Mouse (Mus musculus): ENCODE measurements at regions not wholly inside any gene's neighbourhood (a gene's known extent, or its start where the extent isn't known, plus 50 kb on each side); places are given as distances from the start of the nearest gene placed in this dataset.
"Not testable (repeated sequence)": the region's sequence is repeated elsewhere in the genome, so short reads cannot be mapped to it uniquely, and the experiment has no call there.

- no peak for DNase-seq
Observed at GRCm38 (mm10) chr6:16765354-16765753, 132.9 kb downstream of the Tfec start.

DNA sequence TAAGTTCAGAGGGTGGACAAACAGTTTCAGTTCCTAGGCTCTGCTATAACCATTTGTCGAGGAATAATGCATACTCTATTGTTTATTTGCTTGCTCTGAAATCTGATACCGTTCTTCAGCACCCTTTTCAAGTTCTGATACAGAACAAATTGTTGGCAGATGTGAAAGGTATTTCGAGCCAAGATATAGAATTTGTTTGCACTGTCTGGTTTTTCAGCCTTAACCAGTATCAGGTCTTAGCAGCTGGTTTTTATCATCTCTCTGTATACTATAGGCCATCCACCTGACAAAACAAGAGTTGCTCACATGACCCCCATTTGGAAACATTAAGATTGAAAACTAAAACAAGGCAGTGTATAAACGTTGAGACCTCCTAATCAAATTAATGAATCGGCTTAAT is 133.5 kb downstream of the Tfec start:
- DNase-seq = no peak

GRCm38 (mm10) chr6:16755044-16755443 is 143.2 kb downstream of the Tfec start:
- DNase-seq = not testable (repeated sequence)

GRCm38 (mm10) chr6:16733184-16733583 is 165.1 kb downstream of the Tfec start:
- DNase-seq = no peak

DNA sequence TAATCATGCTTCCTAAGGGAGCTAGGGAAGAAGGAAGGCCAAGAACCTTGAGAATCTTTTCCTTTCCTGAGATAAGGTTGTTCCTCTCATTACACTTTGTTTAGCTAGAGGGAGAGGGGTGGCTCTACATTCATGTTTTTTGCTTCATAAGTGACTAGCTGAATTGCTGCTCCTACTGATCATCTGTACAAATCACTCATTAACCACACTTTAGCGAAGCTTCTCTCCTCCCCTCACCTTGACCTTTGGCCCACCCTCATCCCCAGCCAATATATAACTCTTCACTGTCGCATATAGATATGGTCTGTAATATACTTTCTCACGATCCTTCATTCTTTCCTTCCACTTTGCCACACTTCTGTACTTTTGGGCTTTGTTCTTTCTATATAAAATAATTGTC is 166.1 kb downstream of the Tfec start:
- DNase-seq = no peak

GRCm38 (mm10) chr6:16727256-16727890 is 170.9 kb downstream of the Tfec start:
- DNase-seq = no peak

DNA sequence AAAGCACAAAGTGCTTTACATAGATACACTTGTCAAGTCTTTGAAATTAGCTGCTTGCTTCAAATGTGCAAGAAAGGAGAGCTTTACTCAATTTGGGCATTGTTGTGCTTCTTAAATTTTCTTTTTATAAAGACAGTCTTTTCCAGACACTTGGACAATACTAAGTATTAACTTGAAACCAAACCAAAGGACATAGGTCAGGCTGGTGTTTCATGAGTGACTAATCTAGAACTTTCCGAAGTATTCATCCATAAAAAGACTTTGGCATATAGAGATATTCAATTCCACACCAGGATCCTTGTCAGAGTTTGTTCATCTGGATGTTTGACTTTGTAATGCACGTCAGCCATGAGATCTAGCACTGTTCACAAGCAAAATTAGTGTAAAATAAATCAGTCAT is 173.0 kb downstream of the Tfec start:
- DNase-seq = no peak

DNA sequence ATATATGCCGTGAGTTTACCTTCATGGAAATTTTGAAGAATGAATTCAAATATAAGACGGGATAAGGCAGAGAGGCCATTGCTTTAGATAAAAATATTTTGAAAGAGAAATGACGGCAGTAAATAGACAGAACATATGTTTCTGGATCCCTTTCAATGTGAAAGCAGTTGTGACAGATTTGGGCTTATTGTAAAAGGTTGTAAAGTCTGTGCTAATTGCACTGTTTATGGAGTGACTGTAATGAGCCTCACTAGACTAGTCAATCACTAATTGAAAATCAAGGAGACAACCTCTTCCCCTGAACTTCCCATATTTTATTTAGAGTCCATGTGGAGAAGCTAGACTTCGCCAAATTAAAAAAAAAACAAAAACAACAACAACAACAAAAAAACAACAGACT is 193.7 kb downstream of the Tfec start:
- DNase-seq = no peak

DNA sequence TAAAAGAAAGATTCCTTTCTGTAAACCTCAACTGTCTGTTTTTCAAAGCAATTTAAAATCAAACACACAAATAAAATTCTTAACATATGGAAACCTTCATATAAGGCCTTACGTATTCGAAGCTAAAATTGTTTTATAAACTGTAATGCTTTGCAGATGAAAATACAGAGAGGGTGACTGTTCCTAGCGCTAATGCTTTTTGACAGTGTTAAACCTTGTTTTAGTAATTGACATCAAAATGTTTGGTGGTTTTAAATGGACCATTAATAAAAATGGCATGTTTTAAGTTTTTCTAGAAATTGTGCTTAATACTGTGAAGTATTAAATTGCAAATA is 194.9 kb downstream of the Tfec start:
- no peak for DNase-seq

- peak in 1 of 2 experiments; percentile 3 for DNase-seq
Observed at GRCm38 (mm10) chr6:16702706-16703411, 195.4 kb downstream of the Tfec start.

GRCm38 (mm10) chr6:16697285-16697684 is 201.0 kb downstream of the Tfec start:
- DNase-seq = no peak

DNA sequence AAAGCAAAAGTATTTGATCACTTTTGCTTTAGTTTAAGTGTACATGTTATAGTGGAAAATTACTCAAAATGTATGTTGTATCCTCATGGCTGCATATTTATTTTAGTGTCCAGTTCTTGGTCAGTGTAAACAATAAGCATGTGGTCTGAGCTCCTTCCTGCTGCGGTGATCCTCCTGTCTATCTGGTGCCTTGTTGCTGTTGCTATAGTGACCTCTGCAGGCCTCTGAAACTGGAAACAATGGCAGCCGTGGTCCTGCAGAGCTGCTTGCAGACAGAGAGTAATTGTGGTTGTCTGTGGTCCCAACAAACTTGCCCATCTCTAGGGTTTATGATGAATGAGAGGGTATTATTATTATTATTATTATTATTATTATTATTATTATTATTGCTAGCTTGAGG is 230.2 kb downstream of the Tfec start:
- DNase-seq = peak in 1 of 2 experiments; percentile 18

GRCm38 (mm10) chr6:16667241-16667640 is 231.0 kb downstream of the Tfec start:
- no peak for DNase-seq

DNA sequence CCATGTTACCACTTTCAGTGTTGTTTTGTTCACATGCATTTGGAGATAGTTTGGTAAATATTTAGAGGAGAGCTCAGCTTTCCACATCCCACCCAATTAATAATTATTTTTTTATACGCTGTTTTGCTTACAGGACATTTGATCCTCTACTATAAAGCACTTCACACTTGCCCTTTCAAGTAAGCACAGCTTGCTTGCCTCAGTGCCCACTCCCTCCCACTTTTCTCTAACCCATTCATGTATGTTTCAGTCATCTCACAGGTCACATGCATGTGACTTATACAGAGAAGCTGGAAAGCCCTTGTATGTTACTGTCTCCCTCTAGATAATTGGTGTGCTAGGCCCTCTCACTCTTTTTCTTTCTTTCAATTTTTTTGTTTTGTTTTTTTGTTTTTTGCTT is 252.0 kb downstream of the Tfec start:
- DNase-seq = no peak

- DNase-seq = no peak
Observed at GRCm38 (mm10) chr6:16643519-16643918, 254.7 kb downstream of the Tfec start.

GRCm38 (mm10) chr6:16636736-16637304 is 261.4 kb downstream of the Tfec start:
- no peak for DNase-seq

- DNase-seq = no peak
Observed at GRCm38 (mm10) chr6:16636108-16636507, 262.1 kb downstream of the Tfec start.

- no peak for DNase-seq
Observed at GRCm38 (mm10) chr6:16607393-16608023, 290.7 kb downstream of the Tfec start.

GRCm38 (mm10) chr6:16606687-16607392 is 291.4 kb downstream of the Tfec start:
- DNase-seq = no peak

GRCm38 (mm10) chr6:16592411-16592810 is 305.8 kb downstream of the Tfec start:
- no peak for DNase-seq

DNA sequence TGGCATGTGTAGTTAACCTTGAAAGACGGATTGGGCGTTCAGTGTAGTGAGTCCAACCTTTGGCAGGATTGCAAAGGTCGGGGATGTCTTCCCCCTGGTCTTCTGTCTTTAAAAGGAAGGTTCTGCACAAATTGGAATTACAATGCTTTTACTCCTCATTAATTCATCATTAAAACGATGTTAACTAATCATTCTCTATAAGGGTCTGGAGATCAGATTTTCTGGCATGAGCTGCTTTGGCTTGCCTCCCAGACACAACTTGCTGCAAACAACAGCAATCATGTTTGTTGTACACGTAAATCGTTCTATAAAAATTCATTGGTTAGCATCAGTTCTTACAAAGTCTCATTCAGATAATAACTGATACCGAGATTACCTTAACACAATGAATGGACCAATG is 315.9 kb downstream of the Tfec start:
- no peak for DNase-seq

GRCm38 (mm10) chr6:16581801-16582200 is 316.4 kb downstream of the Tfec start:
- DNase-seq = no peak

DNA sequence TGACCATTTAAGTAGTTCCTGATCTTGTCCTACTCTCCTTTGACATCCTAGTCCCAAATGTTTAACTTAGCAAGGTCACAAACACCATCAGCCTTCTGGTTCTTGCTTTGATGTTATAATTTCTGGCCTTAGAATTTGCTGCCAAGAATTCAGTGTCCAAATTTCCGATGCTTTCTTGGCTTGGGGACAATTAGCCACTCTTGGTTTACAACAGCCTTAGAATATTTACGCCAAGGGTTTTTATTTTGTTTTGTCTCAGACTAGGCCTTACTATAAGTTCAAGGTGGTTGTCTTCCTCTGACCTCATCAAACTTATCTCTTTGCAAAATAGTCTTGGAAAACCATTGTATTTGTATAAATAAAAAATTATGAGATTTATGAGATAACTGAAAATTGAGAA is 322.4 kb downstream of the Tfec start:
- DNase-seq = no peak

All from cerebellum, postnatal 25 days (tissue).